Mouse (Mus musculus): ENCODE data around the gene Ces1b. TPM values are rescaled to one million over a fixed set of nuclear protein-coding genes. Genes with fewer than 3 reads are reported as not detected.

The Ces1b gene
- total RNA-seq (2021): 1 to 10 TPM in 1 of 2 experiments, not detected in 1; 4.0 TPM
- long read RNA-seq, experiment 1, partial matches to known transcripts: 0 of 4 reads
- long read RNA-seq, experiment 1, other reads (novel, unspliced or antisense): 4 of 4 reads
- long read RNA-seq, experiment 2: 0 reads

DNA sequence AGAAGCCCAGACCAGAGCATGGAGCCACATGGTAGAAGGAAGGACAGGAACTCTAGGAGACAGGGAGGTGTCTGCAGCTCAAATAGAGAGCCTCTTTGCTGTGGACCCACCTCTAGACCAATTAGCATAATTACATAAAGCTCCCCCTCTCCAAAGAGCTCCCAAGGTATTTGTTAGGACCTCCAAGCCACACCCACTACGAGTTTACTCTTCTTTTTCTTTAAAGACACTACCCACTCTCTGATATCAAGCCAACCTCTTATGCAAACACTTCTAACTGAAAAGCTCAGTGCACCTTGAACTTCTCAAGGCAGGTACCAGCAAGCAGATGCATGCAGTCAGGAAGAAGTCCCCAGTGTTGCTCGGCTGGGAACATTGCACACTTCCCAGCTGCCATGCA, at the start of gene Ces1b:
Ces1b (minus strand) TSS at position 131 of the 400 bp plus-strand sequence.
- DNase-seq (ENCODE audit: low spot score in 2 of 2): no peak

DNA sequence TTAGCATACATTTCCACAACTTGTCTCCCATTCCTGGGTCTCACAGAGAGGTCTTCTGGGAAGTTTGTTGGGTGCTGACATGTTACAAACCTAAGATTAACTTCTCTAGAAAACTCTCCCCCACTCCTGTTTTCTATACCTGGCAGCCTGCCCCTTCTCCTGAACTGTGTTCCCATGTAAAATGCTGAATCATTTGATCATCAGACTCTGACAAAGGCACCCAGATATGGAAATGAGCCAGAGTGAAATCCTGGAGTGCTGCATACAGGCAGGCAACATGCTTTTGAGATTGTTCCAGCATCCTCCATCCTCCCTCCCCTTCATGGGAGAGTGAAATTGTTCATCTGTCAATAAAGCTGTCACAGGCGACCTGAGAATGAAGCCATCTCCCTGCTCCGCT, 46.7 kb upstream of the Ces1b start:
- no peak for DNase-seq (ENCODE audit: low spot score in 2 of 2)

DNA sequence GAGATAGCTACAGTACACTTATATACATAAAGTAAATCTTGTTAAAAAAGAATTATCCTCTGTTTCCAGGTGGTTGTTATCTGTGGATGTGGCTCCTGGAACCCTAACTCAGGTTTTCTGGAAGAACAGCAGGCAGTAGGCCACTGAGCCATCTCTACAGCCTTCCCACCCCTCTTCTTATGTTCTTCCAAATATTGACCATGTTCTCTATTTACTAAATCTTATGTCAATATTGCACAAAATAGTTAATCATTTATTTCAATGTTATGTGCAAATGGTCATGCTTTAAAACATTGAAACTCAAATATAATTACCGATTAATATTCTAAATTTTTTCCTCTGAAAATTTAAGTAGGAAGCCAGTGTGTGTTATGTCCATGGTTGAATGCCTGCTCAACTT, 42.2 kb upstream of the Ces1b start:
- no peak for DNase-seq (ENCODE audit: low spot score in 2 of 2)

DNA sequence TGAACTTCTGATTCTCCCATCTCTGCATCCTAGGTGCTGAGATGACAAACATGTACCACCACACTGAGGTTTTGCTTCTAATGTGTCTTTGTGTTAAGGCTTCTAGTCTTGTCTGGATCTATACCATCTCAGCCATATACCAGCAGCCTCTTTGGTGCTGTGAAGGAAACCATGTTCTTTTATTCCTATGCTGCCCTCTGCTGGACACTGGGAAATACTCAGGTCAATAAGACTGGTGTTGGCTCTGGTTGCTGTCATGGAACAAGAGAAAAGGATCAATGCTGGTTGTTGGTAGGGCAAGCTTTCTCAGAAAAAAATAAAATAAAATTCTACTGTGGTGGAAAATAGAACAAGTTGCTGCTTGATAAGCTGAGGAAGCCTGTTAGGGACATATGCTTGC, 15.6 kb upstream of the Ces1b start:
- no peak for DNase-seq (ENCODE audit: low spot score in 2 of 2)

DNA sequence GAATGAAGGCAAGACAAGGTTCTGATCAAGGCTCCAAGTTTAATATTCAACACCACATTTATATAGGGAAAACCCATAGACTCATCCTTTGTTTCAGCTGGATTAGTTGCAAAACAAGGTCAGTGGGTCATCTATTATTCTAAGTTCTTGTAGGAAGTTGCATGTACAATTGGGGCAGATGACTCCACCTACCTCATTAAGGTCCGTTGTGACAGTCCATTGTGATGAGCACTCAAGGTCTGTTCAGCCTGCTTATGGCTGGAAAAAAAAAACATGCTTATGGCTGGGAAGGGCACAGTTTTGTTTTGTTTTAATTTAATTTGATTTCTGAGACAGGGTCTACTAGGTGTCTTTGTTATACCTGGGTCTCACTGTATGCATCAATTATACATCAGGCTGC, 11.5 kb upstream of the Ces1b start:
- DNase-seq (ENCODE audit: low spot score in 2 of 2): no peak

DNA sequence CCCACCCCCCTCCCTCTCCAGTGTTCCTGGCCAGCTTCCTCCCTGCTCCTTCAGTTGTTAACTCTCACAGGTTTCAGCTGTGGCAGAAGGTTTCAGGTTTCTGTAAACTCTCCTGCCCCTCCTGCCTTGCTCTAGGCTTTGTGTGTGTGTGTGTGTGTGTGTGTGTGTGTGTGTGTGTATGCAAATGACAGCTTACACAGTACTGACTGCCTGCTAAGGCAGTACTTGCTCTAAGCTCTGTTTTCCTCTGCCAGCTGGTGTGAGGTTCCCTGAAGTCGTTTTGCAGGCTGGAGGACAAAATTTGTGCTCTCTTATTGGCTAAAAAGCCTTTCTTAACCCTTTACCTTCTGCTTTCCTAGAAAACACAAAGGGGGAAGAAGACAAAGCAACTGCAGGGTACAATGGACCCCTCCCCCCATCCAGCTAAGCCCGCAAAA, 8.9 kb upstream of the Ces1b start:
- DNase-seq (ENCODE audit: low spot score in 2 of 2): no peak

DNA sequence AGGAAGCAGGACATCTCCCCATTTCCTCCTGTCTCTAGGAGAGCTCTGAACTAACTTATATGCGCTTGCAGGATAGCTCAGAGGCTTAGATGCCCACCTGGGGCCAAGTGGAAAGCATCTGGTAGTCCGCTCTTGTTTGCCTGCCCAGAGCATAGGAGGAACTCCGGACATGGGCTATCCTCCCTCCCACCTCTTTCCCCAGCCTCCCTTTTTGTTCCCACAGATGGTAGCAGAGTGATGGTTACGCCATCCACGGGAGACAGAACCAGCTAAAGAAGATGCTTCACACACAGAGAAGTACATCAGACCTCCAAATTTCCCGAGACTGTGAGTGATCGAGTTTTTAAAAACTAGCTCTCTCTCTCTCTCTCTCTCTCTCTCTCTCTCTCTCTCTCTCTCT, 8.4 kb upstream of the Ces1b start:
- no peak for DNase-seq (ENCODE audit: low spot score in 2 of 2)

DNA sequence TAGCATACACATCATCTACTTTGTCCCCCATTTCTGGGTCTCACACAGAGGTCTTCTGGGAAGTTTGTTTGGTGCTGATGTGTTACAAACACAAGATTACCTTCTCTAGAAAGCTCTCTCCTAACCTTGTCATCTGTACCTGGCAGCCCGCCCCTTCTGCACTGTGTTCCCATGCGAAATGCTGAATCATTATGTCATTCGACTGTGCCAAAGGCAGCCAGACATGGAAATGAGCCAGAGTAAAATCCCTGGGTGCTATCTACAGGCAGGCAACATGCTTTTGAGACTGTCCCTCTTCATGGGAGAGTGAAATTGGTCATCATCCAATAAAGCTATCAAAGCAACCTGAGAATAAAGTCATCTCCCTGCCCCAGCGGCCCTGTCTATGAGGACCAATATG, 4.6 kb downstream of the Ces1b start:
- no peak for DNase-seq (ENCODE audit: low spot score in 2 of 2)

DNA sequence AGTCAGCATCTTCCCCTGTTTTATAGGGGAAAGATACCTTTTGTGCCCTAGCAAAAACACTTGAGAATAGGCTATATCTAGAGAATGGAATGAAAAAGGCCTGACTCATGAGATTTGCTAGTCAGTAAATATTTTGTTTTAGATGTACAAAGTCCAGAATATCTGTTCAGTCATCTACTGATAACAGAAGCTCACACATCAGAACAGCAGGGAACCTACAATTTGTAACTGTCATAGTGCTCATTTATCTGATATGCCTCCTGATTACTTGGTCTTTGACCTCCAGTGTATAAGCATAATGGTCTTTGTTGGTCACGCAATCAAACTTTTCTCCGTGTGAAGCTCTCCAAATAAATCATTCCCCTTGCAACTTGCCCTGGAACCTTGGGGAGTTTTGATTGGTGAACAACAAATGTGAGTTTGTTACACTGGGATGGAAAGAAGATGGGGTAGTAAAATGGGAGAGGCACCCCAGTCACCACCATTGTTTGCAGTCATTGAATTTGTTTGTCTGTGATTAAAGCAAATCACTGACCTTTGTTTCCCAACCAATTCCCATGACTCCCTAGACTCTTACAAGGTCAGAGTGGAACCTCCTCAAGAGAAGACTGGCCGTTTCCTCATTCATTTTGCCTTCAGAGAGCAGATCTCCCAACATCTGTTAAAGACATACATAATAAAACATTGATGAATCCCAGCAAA, 16.2 kb downstream of the Ces1b start:
- no peak for DNase-seq (ENCODE audit: low spot score in 2 of 2)

DNA sequence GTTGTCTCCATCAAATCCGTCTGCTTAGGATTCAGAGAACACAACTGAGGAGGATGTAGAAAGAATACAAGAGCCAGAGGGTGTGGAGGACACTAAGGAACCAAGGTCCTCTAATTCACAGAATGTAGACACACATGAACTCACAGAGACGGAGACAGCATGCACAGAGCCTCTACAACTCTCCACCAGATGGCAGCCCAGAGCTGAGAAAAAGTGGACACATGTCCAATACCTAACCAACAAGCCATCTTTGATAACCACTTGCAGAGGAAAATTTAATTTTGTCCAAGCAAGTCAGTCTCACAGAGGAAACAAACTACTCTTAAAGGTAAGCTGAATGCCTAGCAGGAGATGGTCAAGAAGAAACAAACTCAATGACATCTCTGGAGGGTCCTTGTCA, 20.6 kb downstream of the Ces1b start:
- peak in 1 of 2 experiments; percentile 21 for DNase-seq (ENCODE audit: low spot score in 2 of 2)

DNA sequence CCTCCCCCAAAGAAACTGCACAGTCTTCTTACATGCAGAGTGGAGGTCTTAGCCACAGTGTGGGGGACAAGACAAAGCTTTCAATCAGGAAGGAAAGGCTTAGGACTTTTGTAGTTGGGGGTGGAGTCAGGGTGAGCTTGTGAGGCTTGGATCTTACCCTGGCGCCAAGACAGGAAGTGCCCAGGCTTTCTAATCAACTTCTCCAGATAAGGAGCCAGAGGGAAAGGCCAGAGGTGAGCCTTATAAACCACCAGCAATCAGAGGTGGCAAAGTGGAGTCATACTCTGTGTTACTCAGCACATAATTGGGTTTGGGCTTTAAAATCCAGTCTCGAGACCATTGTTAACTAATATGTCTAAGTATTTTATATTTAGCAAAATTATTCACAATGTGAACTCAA, 24.6 kb downstream of the Ces1b start:
- DNase-seq (ENCODE audit: low spot score in 2 of 2): no peak

DNA sequence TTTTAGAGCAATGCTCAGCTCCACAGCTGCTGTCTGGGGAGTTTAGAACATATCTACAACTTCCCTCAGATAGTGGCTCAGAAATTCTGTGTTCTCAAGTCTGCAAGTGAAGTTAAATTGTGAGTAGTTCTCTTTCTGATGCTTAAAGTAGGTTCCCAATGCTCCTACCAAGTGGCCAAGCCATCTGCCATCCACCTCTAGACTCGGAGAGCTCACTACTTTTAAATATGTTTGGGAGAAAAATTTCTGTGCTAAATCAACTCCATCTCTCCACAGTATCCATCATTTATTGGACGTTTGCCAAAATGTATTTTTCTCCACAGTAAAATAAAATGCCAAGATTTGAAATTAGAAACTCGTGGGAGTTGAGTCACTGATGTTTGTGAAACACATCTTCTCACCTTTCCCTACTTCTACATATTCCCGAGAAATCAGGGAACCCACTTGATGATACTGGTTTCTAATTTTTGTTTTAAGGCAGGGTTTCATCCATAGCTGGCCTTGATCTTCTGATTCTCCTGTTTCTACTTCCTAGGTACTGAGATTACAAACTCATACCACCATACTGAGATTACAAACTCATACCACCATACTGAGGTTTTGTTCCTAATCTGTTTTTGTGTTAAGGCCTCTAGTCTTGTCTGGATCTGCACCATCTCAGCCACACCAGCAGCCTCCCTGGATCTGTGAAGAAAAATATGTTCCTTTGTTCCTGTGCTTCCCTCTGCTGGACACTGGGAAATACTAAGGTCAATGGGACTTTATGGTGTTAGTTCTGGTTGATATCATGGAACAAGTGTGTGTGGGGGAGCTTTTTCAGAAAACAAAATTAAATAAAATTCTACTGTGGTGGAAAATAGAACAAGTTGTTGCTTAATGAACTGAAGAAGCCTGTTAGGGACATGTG, 31.1 kb downstream of the Ces1b start:
- DNase-seq (ENCODE audit: low spot score in 2 of 2): no peak

DNA sequence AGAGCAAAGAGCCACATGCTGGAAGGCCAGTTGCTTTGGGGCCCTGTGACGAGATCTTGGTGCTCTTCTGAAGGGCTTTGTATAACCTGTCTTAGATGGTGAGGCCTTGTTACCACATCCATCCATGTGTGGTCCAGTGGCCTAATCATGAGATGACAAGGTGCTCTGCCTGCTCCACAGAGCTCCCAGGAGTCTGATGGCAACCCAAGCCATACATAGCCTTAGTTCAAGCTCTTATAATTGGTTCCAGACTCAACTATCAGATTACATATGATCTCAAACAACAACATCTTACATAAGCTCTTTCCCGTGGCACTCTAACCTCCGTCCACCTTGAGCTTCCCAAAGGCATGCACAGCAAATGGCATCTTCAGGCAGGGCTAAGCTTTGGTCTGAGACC, 31.7 kb downstream of the Ces1b start, which contains the start of gene Ces1a:
Ces1a (minus strand) TSS at position 101 of the 400 bp plus-strand sequence.
- DNase-seq (ENCODE audit: low spot score in 2 of 2): no peak

DNA sequence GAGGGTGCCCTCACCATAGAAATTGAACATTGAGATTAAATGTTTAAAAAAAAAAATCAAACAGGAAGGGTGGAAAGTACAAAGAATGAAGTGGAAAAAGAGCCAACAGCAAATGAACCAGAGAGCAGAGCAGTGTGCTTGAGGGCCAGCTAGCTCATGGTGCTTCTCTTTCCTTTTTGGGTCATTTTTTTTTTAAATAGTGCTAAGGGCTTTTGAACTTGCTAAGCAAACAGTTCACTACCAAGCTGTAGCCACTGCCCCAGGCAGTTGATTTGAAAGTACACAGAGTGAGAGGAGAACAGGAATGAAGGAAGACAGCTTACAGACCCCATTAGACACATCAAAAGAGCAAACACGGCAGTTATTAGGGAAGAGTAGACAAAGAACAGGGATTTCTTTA, 36.7 kb downstream of the Ces1b start:
- no peak for DNase-seq (ENCODE audit: low spot score in 2 of 2)

DNA sequence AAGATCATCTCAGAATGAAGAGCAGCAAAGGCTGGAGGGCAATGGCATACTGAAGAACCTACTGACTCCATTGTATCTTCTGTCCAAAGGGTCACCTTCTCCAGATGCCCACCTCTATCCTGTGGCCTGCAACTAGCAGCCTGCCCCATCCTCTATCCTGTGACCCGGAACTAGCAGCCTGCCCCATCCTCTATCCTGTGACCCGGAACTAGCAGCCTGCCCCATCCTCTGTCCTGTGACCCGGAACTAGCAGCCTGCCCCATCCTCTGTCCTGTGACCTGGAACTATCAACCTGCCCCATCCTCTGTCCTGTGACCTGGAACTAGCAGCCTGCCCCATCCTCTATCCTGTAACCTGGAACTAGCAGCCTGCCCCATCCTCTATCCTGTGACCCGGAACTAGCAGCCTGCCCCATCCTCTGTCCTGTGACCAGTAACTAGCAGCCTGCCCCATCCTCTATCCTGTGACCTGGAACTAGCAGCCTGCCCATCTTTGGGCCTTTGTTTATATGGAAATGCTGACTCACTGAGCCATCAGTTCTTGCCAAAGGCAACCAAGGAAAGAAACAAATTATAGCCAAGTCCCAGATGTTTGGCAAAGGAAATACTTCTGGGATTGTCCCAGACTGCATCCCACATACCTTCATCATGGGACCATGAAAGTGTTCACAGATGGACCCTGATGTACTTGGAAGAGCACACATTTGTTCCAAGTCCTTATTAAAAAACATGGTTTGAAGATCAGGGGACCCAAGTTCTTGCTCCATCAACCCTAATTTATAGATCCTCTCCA, 38.8 kb downstream of the Ces1b start:
- DNase-seq (ENCODE audit: low spot score in 2 of 2): no peak

DNA sequence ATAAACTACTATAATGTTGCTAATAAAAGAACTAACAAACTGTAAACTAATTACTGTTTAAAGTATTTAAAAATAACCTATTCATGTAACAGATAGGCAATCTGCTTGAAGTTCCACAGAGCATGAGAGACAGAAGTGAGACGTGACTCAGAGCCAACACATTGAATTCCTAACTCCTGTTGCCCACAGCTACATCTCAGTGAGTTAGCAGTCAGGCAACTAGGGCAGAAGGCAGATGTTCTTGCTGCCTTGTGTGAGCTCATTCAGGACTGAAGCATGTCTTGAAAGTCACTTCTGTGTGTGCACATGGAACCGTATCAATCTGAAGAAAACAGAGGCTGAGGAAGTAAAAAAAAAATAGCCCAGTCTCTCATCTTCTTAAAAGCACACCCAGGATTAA, 39.6 kb downstream of the Ces1b start:
- no peak for DNase-seq (ENCODE audit: low spot score in 2 of 2)

DNA sequence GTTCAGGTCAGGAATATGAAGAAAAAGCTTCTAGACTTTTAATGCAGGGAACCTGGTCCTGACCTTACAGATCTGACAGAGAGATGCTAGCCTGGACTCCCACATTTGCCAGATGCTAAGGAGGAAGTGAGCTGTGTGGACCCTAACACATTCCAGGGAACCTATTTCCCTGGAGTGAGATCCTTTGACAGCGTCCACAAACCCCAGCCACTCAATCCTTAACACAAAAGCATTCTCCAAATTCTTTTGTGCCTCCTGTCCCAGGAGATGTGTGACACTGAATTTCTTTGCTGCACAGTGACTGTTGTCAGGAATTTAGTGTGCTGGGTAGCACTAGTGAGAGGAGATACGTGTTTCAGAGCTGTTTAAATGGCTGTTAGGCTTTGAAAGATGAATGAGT, 41.0 kb downstream of the Ces1b start:
- no peak for DNase-seq (ENCODE audit: low spot score in 2 of 2)

DNA sequence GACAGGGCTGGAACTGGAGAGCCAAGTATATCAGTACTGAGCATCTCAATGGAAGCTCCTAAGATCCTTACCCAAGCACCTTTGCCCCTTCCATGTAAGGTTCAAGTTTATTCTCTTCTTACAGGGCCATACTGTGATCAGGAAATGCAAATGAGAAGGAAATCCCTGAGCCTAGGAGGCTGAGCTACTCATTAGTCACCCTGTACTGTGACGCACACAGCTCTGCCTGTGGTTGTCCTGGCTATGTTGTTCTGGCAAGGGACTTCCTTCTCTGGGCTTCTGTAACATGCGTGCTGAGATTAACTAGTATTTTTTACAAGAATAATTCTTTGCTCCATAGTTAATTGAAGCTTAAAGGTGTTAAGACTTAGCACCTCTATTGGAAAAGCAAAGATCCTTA, 49.2 kb downstream of the Ces1b start:
- no peak for DNase-seq (ENCODE audit: low spot score in 2 of 2)

DNA sequence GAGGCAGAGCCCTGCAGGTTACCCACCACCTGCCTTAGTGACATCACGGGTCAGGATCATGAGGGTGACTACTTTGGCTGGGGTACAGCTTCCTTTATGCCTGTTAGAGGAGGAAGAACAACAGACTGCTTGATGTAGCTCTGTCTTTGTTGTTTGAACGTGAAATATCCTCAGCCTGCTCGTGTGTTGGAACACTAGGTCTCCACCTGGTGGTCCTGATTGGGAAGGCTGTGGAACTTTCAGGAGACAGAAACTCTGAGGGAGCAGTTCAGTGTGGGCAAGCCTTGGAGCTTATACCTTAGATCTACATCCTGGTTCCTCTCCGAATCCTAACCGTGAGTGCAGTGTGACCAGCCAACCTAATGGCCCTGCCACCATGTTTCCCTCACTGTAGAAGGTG, 58.1 kb downstream of the Ces1b start:
- no peak for DNase-seq (ENCODE audit: low spot score in 2 of 2)

DNA sequence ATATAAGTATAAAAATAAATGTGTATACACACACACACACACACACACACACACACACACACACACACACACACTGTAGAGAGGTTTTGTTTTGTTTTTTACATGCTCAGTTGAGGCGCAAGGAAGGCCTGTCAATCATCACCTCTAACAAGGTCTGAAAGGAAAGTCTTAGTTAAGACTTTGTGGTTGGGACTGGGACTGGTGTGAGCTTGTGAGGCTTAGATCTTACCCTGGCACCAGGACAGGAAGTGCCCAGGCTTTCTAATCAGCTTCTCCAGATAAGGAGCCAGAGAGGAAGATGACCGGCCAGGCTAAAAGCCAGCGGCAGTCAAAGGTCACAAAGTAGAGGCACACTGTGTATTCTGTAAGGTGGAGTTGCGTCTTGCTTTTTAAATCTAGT, 65.5 kb downstream of the Ces1b start:
- no peak for DNase-seq (ENCODE audit: low spot score in 2 of 2)

DNA sequence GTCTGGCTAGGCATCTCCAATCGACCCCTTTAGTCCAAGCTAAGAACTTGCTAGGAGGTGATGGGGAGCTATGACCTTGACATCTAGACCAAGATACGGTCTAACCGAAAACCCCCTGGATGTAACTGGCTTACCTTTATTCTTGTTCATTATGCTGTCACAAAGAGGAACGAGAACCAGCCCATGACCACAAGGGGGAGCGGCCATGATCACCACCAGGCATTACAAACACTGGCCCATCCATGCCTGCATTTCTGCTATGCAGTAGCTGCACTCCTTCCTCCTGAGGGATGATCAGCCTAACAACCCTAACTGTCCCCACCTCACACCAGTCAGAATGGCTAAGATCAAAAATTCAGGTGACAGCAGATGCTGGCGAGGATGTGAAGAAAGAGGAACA, 67.6 kb downstream of the Ces1b start:
- DNase-seq (ENCODE audit: low spot score in 2 of 2): no peak

Data from adrenal gland, postnatal 4 days (tissue).